Mouse (Mus musculus) ES-Bruce4 (cell line): ENCODE measurements around the gene Arhgap15.

Experiments used
- CTCF ChIP-seq: IDR thresholded peaks from one replicate; pipeline ENCODE4 v1.8.1; 2011; ENCODE audit warnings: low read depth, low read length
- POLR2A ChIP-seq: IDR thresholded peaks from one replicate; pipeline ENCODE4 v1.8.1; 2011; ENCODE audit warnings: low read length; ENCODE audit not compliant: insufficient read depth

DNA sequence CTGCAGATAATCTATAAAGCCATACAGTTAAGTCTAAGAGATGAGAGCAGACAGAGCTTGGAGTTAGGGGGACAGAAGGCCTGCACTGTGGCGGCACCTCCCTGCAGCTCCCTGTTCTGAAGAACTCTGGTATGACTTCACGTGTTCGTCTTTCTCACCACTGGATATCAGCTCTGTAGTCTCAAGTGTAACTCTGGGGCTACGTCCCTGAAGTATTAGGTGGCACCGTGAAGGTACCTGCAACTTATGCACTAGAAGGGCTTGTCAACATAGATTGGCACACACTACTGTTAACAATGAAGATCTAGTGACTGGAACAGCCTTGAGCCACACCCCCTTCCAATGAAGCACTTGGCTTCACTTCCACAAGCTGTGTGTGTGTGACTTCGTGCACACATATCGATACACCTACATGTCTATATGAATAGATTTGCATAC, 25.5 kb upstream of the Arhgap15 start:
- no peak for TF ChIP-seq POLR2A
- TF ChIP-seq CTCF = no peak
